Mouse (Mus musculus) adrenal gland, postnatal 10 days (tissue): ENCODE measurements around the gene Olfr251. TPM values are rescaled to one million over a fixed set of nuclear protein-coding genes. Genes with fewer than 3 reads are reported as not detected.
A peak's percentile ranks its signal among the peaks of the same experiment; 100 is the strongest.
"Not testable (repeated sequence)": the region's sequence is repeated elsewhere in the genome, so short reads cannot be mapped to it uniquely, and the experiment has no call there.

Experiments used
- DNase-seq: peaks from one replicate; pipeline ENCODE4 v3.0.0; 2021; ENCODE audit warnings: mixed read lengths
- long read RNA-seq, 2 experiments: library from polyadenylated mRNA; stranded (forward); transcript quantifications; one replicate each; pipeline ENCODE4 v2.0.0; 2021
- total RNA-seq, 2 experiments: library from RNA; stranded (reverse); gene quantifications; 2 replicates each; pipeline ENCODE4 v1.2.3; 2021

Gene Olfr251
- not detected for total RNA-seq
- long read RNA-seq, experiment 1: 0 reads
- long read RNA-seq, experiment 2: 0 reads

DNA sequence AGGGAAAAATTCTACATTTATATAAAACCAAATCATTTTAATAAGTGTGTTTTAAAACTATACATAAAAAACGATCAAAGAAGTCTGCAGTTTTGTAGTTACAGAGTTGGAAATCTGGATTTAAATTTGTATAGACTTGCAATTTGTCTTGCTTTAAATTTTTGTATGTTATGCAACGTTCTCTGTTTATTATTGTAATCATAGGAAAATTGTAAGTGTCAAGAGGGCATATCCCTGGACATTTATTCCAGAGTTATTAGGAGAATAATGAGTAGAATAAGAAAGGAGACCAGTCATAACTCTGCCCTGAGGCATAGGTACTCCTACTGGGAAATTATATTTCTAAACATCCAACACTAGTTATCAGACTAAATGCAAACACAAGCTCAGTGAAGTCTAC is at the start of gene Olfr251:
Gene Olfr251 (plus strand): TSS at position 301 of the 400 bp plus-strand sequence.
- DNase-seq: no peak

DNA sequence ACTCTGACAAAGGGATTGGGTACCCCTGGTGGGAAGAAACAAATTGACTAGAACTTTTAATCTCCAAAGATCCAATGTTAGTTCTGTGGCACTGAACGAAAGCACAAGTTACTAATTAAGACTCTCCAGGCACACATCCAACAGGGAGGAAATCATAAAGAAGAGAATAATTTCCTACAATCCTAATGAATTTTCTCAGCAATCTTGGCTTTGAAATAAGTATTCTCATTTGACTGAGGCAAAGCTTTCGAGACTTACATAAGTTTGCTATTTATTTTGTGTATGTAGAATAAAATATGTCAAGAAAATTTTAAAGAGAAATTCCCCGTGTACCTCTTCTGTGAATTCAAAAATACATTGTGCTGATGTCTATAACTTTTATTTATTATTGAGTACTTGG is 48.1 kb upstream of the Olfr251 start, which contains the start of gene Olfr25:
Gene Olfr25 (plus strand): TSS at position 301 of the 400 bp plus-strand sequence.
- no peak for DNase-seq

DNA sequence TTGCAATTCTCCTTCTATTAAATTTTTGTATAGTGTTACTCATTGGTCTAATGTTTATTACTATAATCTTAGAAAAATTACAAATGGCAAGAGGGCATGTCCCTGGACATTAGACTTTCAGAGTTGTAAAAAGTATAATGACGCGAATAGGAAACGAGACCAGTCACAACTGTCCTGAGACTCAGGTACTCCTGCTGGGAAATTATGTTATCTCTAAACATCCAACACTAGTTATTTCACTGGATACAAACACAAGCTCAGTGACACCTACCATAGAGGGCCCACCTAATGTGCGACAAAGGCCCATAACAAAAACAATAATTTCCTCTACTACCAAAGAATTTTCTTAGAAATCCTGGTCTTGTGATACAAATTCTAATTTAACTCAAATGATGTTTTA is 28.8 kb upstream of the Olfr251 start, which contains the start of gene Olfr898:
Gene Olfr898 (plus strand): TSS at position 301 of the 400 bp plus-strand sequence.
- no peak for DNase-seq

DNA sequence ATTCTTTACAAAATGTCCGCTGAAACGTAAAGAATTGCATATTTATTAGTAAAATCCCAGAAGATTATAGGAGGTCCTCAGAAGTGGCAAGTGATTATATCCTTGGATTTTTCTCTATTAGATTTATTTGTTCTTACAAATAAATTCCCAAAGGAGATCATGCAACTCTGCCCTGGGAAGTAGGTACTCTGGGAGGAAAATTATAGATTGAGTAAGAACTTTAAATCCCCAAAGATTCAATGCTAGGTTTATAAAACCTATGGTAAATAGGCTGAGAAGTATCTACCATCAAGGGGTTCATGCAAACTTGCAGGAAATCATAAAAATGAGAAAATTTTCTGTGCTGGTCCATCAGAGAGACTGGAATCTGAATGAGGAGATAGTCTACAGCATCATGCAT is 10.3 kb upstream of the Olfr251 start, which contains the start of gene Olfr250:
Gene Olfr250 (plus strand): TSS at position 301 of the 400 bp plus-strand sequence.
- no peak for DNase-seq

DNA sequence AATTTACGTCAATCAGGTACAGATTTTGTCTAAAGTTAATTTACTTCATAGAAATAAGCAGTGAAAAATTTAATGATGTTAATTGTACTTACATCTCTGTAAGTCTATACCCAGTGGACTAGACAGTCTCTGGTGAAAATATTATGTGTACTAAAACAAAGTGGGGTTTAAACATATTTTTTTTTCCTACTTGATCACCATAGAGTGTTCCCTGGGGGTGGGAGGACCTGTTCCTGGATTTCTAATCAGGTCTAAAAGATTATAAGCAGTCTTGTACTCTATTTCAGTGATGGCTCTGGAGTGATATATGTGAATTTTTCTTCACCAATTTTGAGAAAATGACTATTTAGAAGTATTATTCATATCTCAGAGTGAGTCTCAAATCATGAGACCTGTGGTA is 24.5 kb downstream of the Olfr251 start, which contains the start of gene Olfr147:
Gene Olfr147 (plus strand): TSS at position 301 of the 400 bp plus-strand sequence.
- DNase-seq: no peak

DNA sequence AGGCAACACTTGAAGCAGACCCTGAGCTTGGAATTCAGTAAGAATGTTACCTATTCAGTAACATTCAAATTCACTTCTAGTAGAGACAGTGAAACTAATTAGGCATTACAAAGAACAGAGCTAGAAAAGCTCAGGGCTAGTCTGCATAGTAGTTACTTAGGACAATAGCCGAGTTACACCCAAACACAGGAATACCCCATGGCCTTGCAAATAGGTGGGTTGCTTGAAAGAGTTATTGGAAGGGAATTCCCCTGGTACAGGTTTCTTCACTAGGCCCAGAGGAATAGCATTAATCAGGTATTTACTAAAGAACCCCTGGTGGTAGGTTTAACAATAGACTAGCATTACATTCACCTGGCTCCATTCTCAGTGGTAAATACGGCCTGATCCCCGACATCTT is 30.6 kb downstream of the Olfr251 start:
- not testable (repeated sequence) for DNase-seq

DNA sequence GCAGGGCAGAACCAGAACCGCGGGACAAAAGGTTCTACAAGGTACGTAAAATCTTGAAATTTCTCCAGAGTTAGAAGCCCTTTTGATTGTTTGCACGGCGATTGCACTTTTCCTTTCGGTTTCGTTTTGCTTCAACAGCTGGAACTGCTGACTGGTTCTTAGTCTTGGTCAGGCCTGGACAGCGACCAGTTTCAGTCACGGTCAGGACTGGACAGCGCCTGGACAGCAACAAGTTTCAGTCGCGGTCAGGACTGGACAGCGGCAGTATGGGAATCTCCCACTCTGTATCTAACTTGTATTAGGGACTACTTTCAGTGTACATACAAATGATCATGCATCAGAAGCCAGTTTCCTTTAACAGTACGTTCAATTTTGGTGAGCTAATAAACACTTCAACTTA is 36.6 kb downstream of the Olfr251 start:
- DNase-seq: peak; percentile 20

DNA sequence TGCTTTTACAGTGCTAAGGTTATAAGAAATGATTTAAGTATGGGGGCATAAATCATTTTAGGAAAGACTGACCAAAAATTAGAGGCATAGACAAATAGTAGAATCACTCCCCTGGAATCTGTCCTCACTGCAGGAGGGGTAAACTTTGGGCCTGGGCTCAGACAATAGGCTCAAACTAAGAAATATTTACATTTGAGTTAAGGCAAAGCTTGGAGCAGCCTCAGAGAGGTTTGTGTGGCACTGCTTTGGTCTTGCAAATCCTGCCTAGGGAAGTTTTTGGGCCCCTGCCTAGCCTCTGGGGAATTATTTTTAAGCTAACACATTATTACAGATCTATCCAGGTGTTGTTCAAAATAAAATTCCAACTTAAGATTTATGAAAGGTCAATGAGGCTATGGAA is 46.9 kb downstream of the Olfr251 start:
- DNase-seq: no peak

DNA sequence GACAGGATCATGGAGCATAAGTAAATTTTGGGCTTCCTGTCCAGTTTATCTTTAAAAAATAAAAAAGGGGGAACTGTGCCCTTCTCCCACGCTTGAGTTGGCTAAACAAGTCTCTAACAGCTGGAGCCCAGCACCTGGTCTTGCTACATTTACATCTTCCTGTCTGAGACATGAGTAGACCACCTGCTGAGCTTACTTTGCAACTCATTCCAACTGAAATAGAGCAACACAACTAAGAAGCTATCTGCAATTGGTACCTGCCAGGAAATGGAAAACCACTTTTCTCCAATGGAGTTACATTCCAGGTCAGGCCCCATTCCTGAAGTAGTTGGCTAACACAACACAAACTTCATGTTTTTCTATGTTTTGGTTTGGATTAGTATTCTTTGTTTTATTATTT is 50.1 kb downstream of the Olfr251 start:
- DNase-seq: no peak

DNA sequence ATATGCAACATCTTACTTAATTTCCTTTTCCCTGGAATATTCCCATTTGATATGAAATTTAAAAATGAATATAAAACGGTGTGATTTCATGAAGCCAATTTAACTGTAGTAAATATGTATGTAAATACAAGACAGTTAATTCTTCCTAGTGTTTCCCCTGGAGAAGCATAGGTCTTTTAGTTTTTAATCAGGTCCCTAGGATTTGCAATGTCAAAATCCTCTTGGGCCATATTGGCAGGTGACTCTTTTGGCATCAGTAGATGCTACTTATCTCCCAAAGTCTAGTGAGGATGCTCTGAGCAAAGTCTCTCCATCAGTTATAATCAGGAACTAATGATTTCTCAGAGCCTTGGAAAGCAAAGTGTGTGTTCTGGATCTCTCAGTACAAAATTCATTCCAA is 52.3 kb downstream of the Olfr251 start, which contains the start of gene Olfr901:
Gene Olfr901 (plus strand): TSS at position 301 of the 400 bp plus-strand sequence.
- DNase-seq: no peak

Other genes starting within 250 kb of the Olfr251 start
- not detected for gene Olfr890, start 234.6 kb upstream of the Olfr251 start, total RNA-seq
- gene Olfr891, start 196.3 kb upstream of the Olfr251 start, total RNA-seq: not detected
- gene Olfr893, start 168.7 kb upstream of the Olfr251 start, total RNA-seq: not detected
- gene Olfr894, start 159.0 kb upstream of the Olfr251 start, total RNA-seq: not detected
- gene Olfr143, start 124.3 kb upstream of the Olfr251 start, total RNA-seq: not detected
- gene Olfr895, start 109.2 kb upstream of the Olfr251 start, total RNA-seq: not detected
- gene Olfr896-ps1, start 86.0 kb upstream of the Olfr251 start, total RNA-seq: not detected
- not detected for gene Olfr25, start 48.0 kb upstream of the Olfr251 start, total RNA-seq
- gene Olfr898, start 28.7 kb upstream of the Olfr251 start, total RNA-seq: not detected
- not detected for gene Olfr250, start 10.2 kb upstream of the Olfr251 start, total RNA-seq
- gene Olfr147, start 24.6 kb downstream of the Olfr251 start, total RNA-seq: not detected
- gene Olfr901, start 52.4 kb downstream of the Olfr251 start, total RNA-seq: not detected
- not detected for gene Olfr902, start 70.6 kb downstream of the Olfr251 start, total RNA-seq
- gene Olfr904, start 86.1 kb downstream of the Olfr251 start, total RNA-seq: not detected
- not detected for gene Olfr905, start 94.0 kb downstream of the Olfr251 start, total RNA-seq
- gene Olfr906, start 110.0 kb downstream of the Olfr251 start, total RNA-seq: not detected
- gene Olfr907, start 118.7 kb downstream of the Olfr251 start, total RNA-seq: not detected
- gene Olfr911-ps1, start 144.5 kb downstream of the Olfr251 start, total RNA-seq: not detected
- gene Olfr910, start 160.8 kb downstream of the Olfr251 start, total RNA-seq: not detected
- not detected for gene Olfr912, start 203.1 kb downstream of the Olfr251 start, total RNA-seq
- not detected for gene Olfr913, start 215.7 kb downstream of the Olfr251 start, total RNA-seq
- gene Olfr914, start 228.0 kb downstream of the Olfr251 start, total RNA-seq: not detected